Mouse (Mus musculus) erythroblast, embryonic 14.5 days (primary cell): Measurements from ENCODE around the gene Amtn.

Source experiments
- GATA1 ChIP-seq: IDR thresholded peaks from 2 replicates; pipeline ENCODE4 v1.6.1; 2012; ENCODE audit warnings: low read length, inconsistent platforms, mixed read lengths
- TAL1 ChIP-seq: IDR thresholded peaks from 3 replicates; pipeline ENCODE4 v1.6.1; 2012; ENCODE audit warnings: low read length, inconsistent platforms, mixed read lengths

GRCm38 (mm10) chr5:88372563-88372962, 3.3 kb upstream of the Amtn start:
- TF ChIP-seq GATA1 (no peak), TAL1 (no peak)
